Mouse (Mus musculus) intestine, postnatal 0 days (tissue): ENCODE measurements at regions not wholly inside any gene's neighbourhood (a gene's known extent, or its start where the extent isn't known, plus 50 kb on each side); places are given as distances from the start of the nearest gene placed in this dataset.

Experiments used
- ATAC-seq: fragments of 200-750 bp; cut with Nextera tagmentation; 2 replicates; pipeline ENCODE4 v1.8.0; 2017; ENCODE audit warnings: mild to moderate bottlenecking, moderate TSS enrichment, moderate library complexity
- H3K27ac ChIP-seq: fragments of 300-500 bp; sonication (generic); 2 replicates; pipeline ENCODE4 v1.5.1; 2014; ENCODE audit warnings: mild to moderate bottlenecking, low read depth, low read length, moderate library complexity
- H3K27me3 ChIP-seq: fragments of 300-500 bp; sonication (generic); replicated peaks from 2 replicates; pipeline ENCODE4 v1.6.1; 2014; ENCODE audit warnings: low read length, mixed read lengths; ENCODE audit not compliant: control insufficient read depth, insufficient read depth
- H3K36me3 ChIP-seq: fragments of 300-500 bp; sonication (generic); 2 replicates; pipeline ENCODE4 v1.6.1; 2014; ENCODE audit warnings: mild to moderate bottlenecking, moderate library complexity; ENCODE audit not compliant: control insufficient read depth, insufficient read depth
- H3K4me1 ChIP-seq: fragments of 300-500 bp; sonication (generic); replicated peaks from 2 replicates; pipeline ENCODE4 v1.6.1; 2014; ENCODE audit warnings: antibody characterized with exemption, low read length, mixed read lengths; ENCODE audit not compliant: control insufficient read depth, insufficient read depth
- H3K4me2 ChIP-seq: fragments of 300-500 bp; sonication (generic); replicated peaks from 2 replicates; pipeline ENCODE4 v1.6.1; 2014; ENCODE audit warnings: low read depth, mild to moderate bottlenecking, moderate library complexity
- H3K4me3 ChIP-seq: fragments of 300-500 bp; sonication (generic); 2 replicates; pipeline ENCODE4 v1.5.1; 2014; ENCODE audit warnings: low read depth, low read length
- H3K9ac ChIP-seq: fragments of 300-500 bp; sonication (generic); 2 replicates; pipeline ENCODE4 v1.6.1; 2014; ENCODE audit warnings: mild to moderate bottlenecking, low read depth, low read length
- H3K9me3 ChIP-seq: fragments of 300-500 bp; sonication (generic); 2 replicates; pipeline ENCODE4 v1.6.1; 2016; ENCODE audit warnings: mixed run types; ENCODE audit not compliant: control insufficient read depth
- CTCF ChIP-seq: sonication (generic); IDR thresholded peaks from 2 replicates; pipeline ENCODE4 v1.5.1; 2016; ENCODE audit warnings: low read depth, mild to moderate bottlenecking, control low read depth, antibody characterized with exemption, moderate library complexity
- WGBS: fragments of 180-500 bp; shearing (Covaris S2); extraction: QIAGEN DNeasy Blood & Tissue Kit; methylation state at CpG from one replicate; pipeline ENCODE4 v1.1.7; 2014; 5-methylcytosine and 5-hydroxymethylcytosine counted together

GRCm38 (mm10) chr13:6270546-6270945 is 277.4 kb upstream of the Pitrm1 start:
- no peak for ATAC-seq
- 84% methylated on average over 1 of the region's 1 CpGs for WGBS
- Histone ChIP-seq H3K4me2 (no peak overlapping the region), H3K9me3 (no peaks in the 10 kb centered on the region), H3K27ac (no peak overlapping the region), H3K4me1 (no peaks in the 10 kb centered on the region), H3K36me3 (no peaks in the 10 kb centered on the region), H3K4me3 (no peak overlapping the region), H3K27me3 (no peaks in the 10 kb centered on the region), H3K9ac (no peak overlapping the region)
- no peak for TF ChIP-seq CTCF

- Histone ChIP-seq H3K36me3 (no peaks in the 10 kb centered on the region), H3K4me2 (no peak overlapping the region), H3K4me1 (no peaks in the 10 kb centered on the region), H3K4me3 (no peak overlapping the region), H3K9ac (no peak overlapping the region), H3K9me3 (no peaks in the 10 kb centered on the region), H3K27me3 (no peaks in the 10 kb centered on the region), H3K27ac (no peak overlapping the region)
- TF ChIP-seq CTCF = peak; percentile 31
- WGBS = 71% methylated on average over 1 of the region's 1 CpGs
- ATAC-seq = no peak
Observed at GRCm38 (mm10) chr13:6272932-6273331, 275.0 kb upstream of the Pitrm1 start.

- H3K4me3 ChIP-seq = no peak overlapping the region
- H3K27ac ChIP-seq = no peak overlapping the region
- no peak overlapping the region for H3K4me2 ChIP-seq
- no peak for ATAC-seq
- 83% methylated on average over 1 of the region's 1 CpGs for WGBS
- H3K27me3 ChIP-seq = no peaks in the 10 kb centered on the region
- H3K4me1 ChIP-seq = no peaks in the 10 kb centered on the region
- no peaks in the 10 kb centered on the region for H3K36me3 ChIP-seq
- H3K9ac ChIP-seq = no peak overlapping the region
- H3K9me3 ChIP-seq = no peaks in the 10 kb centered on the region
- no peak for TF ChIP-seq CTCF
Observed at GRCm38 (mm10) chr13:6280073-6280472, 267.9 kb upstream of the Pitrm1 start.

- WGBS = 55% methylated on average over 6 of the region's 6 CpGs
- TF ChIP-seq CTCF = no peak
- H3K9ac ChIP-seq = no peak overlapping the region
- H3K9me3 ChIP-seq = no peaks in the 10 kb centered on the region
- no peak overlapping the region for H3K4me3 ChIP-seq
- H3K4me1 ChIP-seq = no peaks in the 10 kb centered on the region
- no peak overlapping the region for H3K4me2 ChIP-seq
- ATAC-seq = no peak
- H3K36me3 ChIP-seq = no peaks in the 10 kb centered on the region
- H3K27ac ChIP-seq = no peak overlapping the region
- H3K27me3 ChIP-seq = no peaks in the 10 kb centered on the region
Observed at GRCm38 (mm10) chr13:6288109-6288508, 259.8 kb upstream of the Pitrm1 start.

GRCm38 (mm10) chr13:6292098-6292497 is 255.9 kb upstream of the Pitrm1 start:
- Histone ChIP-seq H3K9me3 (no peaks in the 10 kb centered on the region), H3K36me3 (no peaks in the 10 kb centered on the region), H3K9ac (no peak overlapping the region), H3K4me3 (no peak overlapping the region), H3K27me3 (no peaks in the 10 kb centered on the region), H3K4me1 (no peaks in the 10 kb centered on the region), H3K27ac (no peak overlapping the region), H3K4me2 (no peak overlapping the region)
- TF ChIP-seq CTCF = peak; percentile 71
- 55% methylated on average over 3 of the region's 3 CpGs for WGBS
- no peak for ATAC-seq

- Histone ChIP-seq H3K4me3 (no peak overlapping the region), H3K27me3 (no peaks in the 10 kb centered on the region), H3K27ac (no peak overlapping the region), H3K4me1 (no peaks in the 10 kb centered on the region), H3K4me2 (no peak overlapping the region), H3K9me3 (no peaks in the 10 kb centered on the region), H3K36me3 (no peaks in the 10 kb centered on the region), H3K9ac (no peak overlapping the region)
- TF ChIP-seq CTCF = no peak
- no peak for ATAC-seq
Observed at GRCm38 (mm10) chr13:6305718-6306117, 242.2 kb upstream of the Pitrm1 start.

- no peak for ATAC-seq
- Histone ChIP-seq H3K36me3 (no peaks in the 10 kb centered on the region), H3K9me3 (no peaks in the 10 kb centered on the region), H3K27ac (no peak overlapping the region), H3K9ac (no peak overlapping the region), H3K4me1 (no peaks in the 10 kb centered on the region), H3K4me2 (no peak overlapping the region), H3K4me3 (no peak overlapping the region), H3K27me3 (no peaks in the 10 kb centered on the region)
- 79% methylated on average over 4 of the region's 4 CpGs for WGBS
- no peak for TF ChIP-seq CTCF
Observed at GRCm38 (mm10) chr13:6306616-6306988, 241.3 kb upstream of the Pitrm1 start.
